28 mouse cellular contexts compared by ENCODE assay signal in the genomic region with DNA sequence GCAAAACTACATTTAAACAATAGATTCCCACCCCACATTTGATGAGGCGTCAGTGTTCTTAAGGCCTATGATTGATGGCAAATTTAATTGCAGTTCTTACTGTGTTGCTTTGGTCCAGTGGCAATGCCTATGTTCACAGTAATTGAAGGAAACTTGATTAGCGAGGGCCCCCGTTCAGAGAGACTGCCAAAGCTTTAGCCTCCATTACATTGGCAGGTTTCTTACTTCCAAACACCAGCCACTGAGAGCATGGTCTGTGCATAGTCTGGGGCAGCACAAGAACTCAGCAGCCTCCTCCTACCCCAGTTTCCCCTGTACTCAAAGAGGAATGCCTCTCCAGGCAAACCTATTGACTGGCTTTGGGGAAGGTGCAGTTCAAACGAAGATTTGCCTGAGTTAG. TPM values are rescaled to one million over a fixed set of nuclear protein-coding genes. Genes with fewer than 3 reads are reported as not detected.
DNase-seq lines count a peak whose midpoint lies in the region; ATAC-seq and TF ChIP-seq lines count a peak whose summit lies in the region.
"Had no signal": no experiment of that assay in that cellular context is flagged by ENCODE, and none has a peak within 500 bp of the region (broad histone marks: within the 10 kb centered on the region; RNA-seq: fewer than 3 reads in every experiment).

No protein-coding gene starts in this region.

- H3K36me3 ChIP-seq in forebrain, embryonic 14.5 days (ENCODE audit: control insufficient read depth, insufficient read depth, low read length), result no peaks in the 10 kb centered on the region
- no peaks in the 10 kb centered on the region for H3K36me3 ChIP-seq in forebrain, postnatal 0 days (ENCODE audit: insufficient read depth)
- H3K36me3 ChIP-seq in hindbrain, embryonic 13.5 days, result no peaks in the 10 kb centered on the region
- H3K36me3 ChIP-seq in hindbrain, embryonic 16.5 days (ENCODE audit: control insufficient read depth, insufficient read depth, low read length), result no peaks in the 10 kb centered on the region
- H3K36me3 ChIP-seq in midbrain, postnatal 0 days (ENCODE audit: insufficient read depth, low read length), result no peaks in the 10 kb centered on the region
- H3K36me3 ChIP-seq in midbrain, embryonic 15.5 days (replicated peaks), result no peaks in the 10 kb centered on the region
- H3K36me3 ChIP-seq: embryonic facial prominence, embryonic 12.5 days; embryonic facial prominence, embryonic 15.5 days; G1E; heart, embryonic 10.5 days; heart, embryonic 13.5 days; hindbrain, embryonic 15.5 days; intestine, embryonic 15.5 days had no signal

- H3K4me2 ChIP-seq in forebrain, embryonic 14.5 days (ENCODE audit: low read length), result no peak overlapping the region
- H3K4me2 ChIP-seq in forebrain, postnatal 0 days (ENCODE audit: low read depth), result no peak overlapping the region
- no peak overlapping the region for H3K4me2 ChIP-seq in hindbrain, embryonic 13.5 days
- H3K4me2 ChIP-seq in hindbrain, embryonic 16.5 days (ENCODE audit: low read length), result no peak overlapping the region
- H3K4me2 ChIP-seq in midbrain, postnatal 0 days (ENCODE audit: low read depth, low read length, poor library complexity, severe bottlenecking), result no peak overlapping the region
- no peak overlapping the region for H3K4me2 ChIP-seq in midbrain, embryonic 15.5 days
- H3K4me2 ChIP-seq: embryonic facial prominence, embryonic 12.5 days; embryonic facial prominence, embryonic 15.5 days; heart, embryonic 13.5 days; hindbrain, embryonic 15.5 days; intestine, embryonic 15.5 days had no signal

- ATAC-seq in forebrain, embryonic 14.5 days, result peak; percentile 34
- ATAC-seq in forebrain, postnatal 0 days, result no peak
- ATAC-seq in hindbrain, embryonic 13.5 days (ENCODE audit: low FRiP score), result 0 out of 2 replicates have a peak, but pooled peaks have one; percentile 14
- no peak for ATAC-seq in hindbrain, embryonic 16.5 days
- ATAC-seq in midbrain, postnatal 0 days (ENCODE audit: low FRiP score), result no peak
- ATAC-seq in midbrain, embryonic 15.5 days (replicated peaks), result no peak
- ATAC-seq: intestine, embryonic 15.5 days; Patski had no signal

- intact Hi-C loops in left cerebral cortex, postnatal 25 days (cut with DNase I), result no loop called here

- peak; percentile 48 for DNase-seq in forebrain, embryonic 14.5 days (ENCODE audit: low spot score)
- DNase-seq in forebrain, postnatal 0 days, result no peak
- peak; percentile 19 for DNase-seq in midbrain, postnatal 0 days (ENCODE audit: low spot score)
- no peak for DNase-seq in left cerebral cortex, postnatal 25 days (ENCODE audit: low spot score in 2 of 2)
- DNase-seq: adrenal gland, postnatal 36 days; B cell, adult 2 months; cerebellum, adult 11 months; cerebellum, adult 2 months; cerebellum, adult 9-11 months; cerebellum, postnatal 25 days; gastrocnemius, postnatal 10 days; gastrocnemius, postnatal 36 days; heart, adult 2 months; heart, postnatal 14 days; heart, postnatal 4 days had no signal

- no peak overlapping the region for H3K4me3 ChIP-seq in forebrain, embryonic 14.5 days (ENCODE audit: low read depth, low read length)
- no peak overlapping the region for H3K4me3 ChIP-seq in forebrain, postnatal 0 days (ENCODE audit: low read depth, low read length)
- no peak overlapping the region for H3K4me3 ChIP-seq in hindbrain, embryonic 13.5 days
- H3K4me3 ChIP-seq in hindbrain, embryonic 16.5 days (ENCODE audit: low read length), result no peak overlapping the region
- H3K4me3 ChIP-seq in midbrain, postnatal 0 days (ENCODE audit: low read depth, low read length), result no peak overlapping the region
- no peak overlapping the region for H3K4me3 ChIP-seq in midbrain, embryonic 15.5 days
- H3K4me3 ChIP-seq: embryonic facial prominence, embryonic 12.5 days; embryonic facial prominence, embryonic 15.5 days; heart, adult 2 months; heart, embryonic 10.5 days; heart, embryonic 13.5 days; hindbrain, embryonic 15.5 days; intestine, embryonic 15.5 days had no signal

- no peak for TF ChIP-seq CTCF in forebrain, postnatal 0 days (IDR thresholded peaks at IDR 0.05; ENCODE audit: low read depth)
- TF ChIP-seq CTCF in midbrain, postnatal 0 days (IDR thresholded peaks at IDR 0.05), result no peak

- H3K9me3 ChIP-seq in forebrain, embryonic 14.5 days (replicated peaks; ENCODE audit: control insufficient read depth, low read length), result no peaks in the 10 kb centered on the region
- H3K9me3 ChIP-seq in forebrain, postnatal 0 days (ENCODE audit: low read length), result no peaks in the 10 kb centered on the region
- no peaks in the 10 kb centered on the region for H3K9me3 ChIP-seq in hindbrain, embryonic 13.5 days
- no peaks in the 10 kb centered on the region for H3K9me3 ChIP-seq in hindbrain, embryonic 16.5 days (ENCODE audit: control insufficient read depth, low read length)
- H3K9me3 ChIP-seq in midbrain, postnatal 0 days (ENCODE audit: low read length), result no peaks in the 10 kb centered on the region
- H3K9me3 ChIP-seq in midbrain, embryonic 15.5 days, result no peaks in the 10 kb centered on the region
- H3K9me3 ChIP-seq: embryonic facial prominence, embryonic 12.5 days; embryonic facial prominence, embryonic 15.5 days; heart, embryonic 10.5 days; heart, embryonic 13.5 days; hindbrain, embryonic 15.5 days; intestine, embryonic 15.5 days had no signal

- H3K9ac ChIP-seq in forebrain, embryonic 14.5 days (ENCODE audit: low read length), result no peak overlapping the region
- H3K9ac ChIP-seq in forebrain, postnatal 0 days, result no peak overlapping the region
- H3K9ac ChIP-seq in hindbrain, embryonic 13.5 days, result no peak overlapping the region
- H3K9ac ChIP-seq in hindbrain, embryonic 16.5 days (ENCODE audit: low read depth, low read length), result no peak overlapping the region
- H3K9ac ChIP-seq in midbrain, postnatal 0 days (replicated peaks; ENCODE audit: low read length, poor library complexity, severe bottlenecking), result no peak overlapping the region
- H3K9ac ChIP-seq in midbrain, embryonic 15.5 days, result no peak overlapping the region
- H3K9ac ChIP-seq: embryonic facial prominence, embryonic 12.5 days; embryonic facial prominence, embryonic 15.5 days; heart, embryonic 13.5 days; hindbrain, embryonic 15.5 days; intestine, embryonic 15.5 days had no signal

- H3K4me1 ChIP-seq in forebrain, embryonic 14.5 days (ENCODE audit: control insufficient read depth, insufficient read depth, low read length), result 0 out of 2 replicates have a peak, but pooled peaks cover 2% of the 10 kb centered on the region
- H3K4me1 ChIP-seq in forebrain, postnatal 0 days (ENCODE audit: insufficient read depth), result no peaks in the 10 kb centered on the region
- peaks cover 22% of the 10 kb centered on the region; the same call in 1 of the 2 replicates for H3K4me1 ChIP-seq in hindbrain, embryonic 13.5 days (replicated peaks)
- H3K4me1 ChIP-seq in hindbrain, embryonic 16.5 days (ENCODE audit: control insufficient read depth, insufficient read depth, low read depth, low read length), result no peaks in the 10 kb centered on the region; the same call in 1 of the 2 replicates
- no peaks in the 10 kb centered on the region for H3K4me1 ChIP-seq in midbrain, postnatal 0 days (ENCODE audit: insufficient read depth, low read length)
- peaks cover 16% of the 10 kb centered on the region for H3K4me1 ChIP-seq in midbrain, embryonic 15.5 days
- H3K4me1 ChIP-seq: embryonic facial prominence, embryonic 12.5 days; embryonic facial prominence, embryonic 15.5 days; heart, embryonic 10.5 days; heart, embryonic 13.5 days; intestine, embryonic 15.5 days had no signal

- no peak overlapping the region for H3K27ac ChIP-seq in forebrain, embryonic 14.5 days (ENCODE audit: low read depth, low read length)
- H3K27ac ChIP-seq in forebrain, postnatal 0 days (ENCODE audit: low read depth, low read length), result no peak overlapping the region
- no peak overlapping the region for H3K27ac ChIP-seq in hindbrain, embryonic 13.5 days
- no peak overlapping the region for H3K27ac ChIP-seq in hindbrain, embryonic 16.5 days (ENCODE audit: low read depth, low read length)
- H3K27ac ChIP-seq in midbrain, postnatal 0 days (ENCODE audit: low read depth, low read length), result no peak overlapping the region
- H3K27ac ChIP-seq in midbrain, embryonic 15.5 days, result no peak overlapping the region
- H3K27ac ChIP-seq: embryonic facial prominence, embryonic 12.5 days; embryonic facial prominence, embryonic 15.5 days; heart, adult 2 months; heart, embryonic 10.5 days; heart, embryonic 13.5 days; hindbrain, embryonic 15.5 days; intestine, embryonic 15.5 days had no signal

- WGBS in forebrain, embryonic 14.5 days, result 17% methylated on average over 4 of the region's 4 CpGs
- 30% methylated on average over 4 of the region's 4 CpGs for WGBS in forebrain, postnatal 0 days
- 49% methylated on average over 4 of the region's 4 CpGs for WGBS in hindbrain, embryonic 13.5 days
- WGBS in hindbrain, embryonic 16.5 days, result 37% methylated on average over 4 of the region's 4 CpGs
- WGBS in midbrain, postnatal 0 days, result 54% methylated on average over 4 of the region's 4 CpGs
- WGBS in midbrain, embryonic 15.5 days, result 51% methylated on average over 4 of the region's 4 CpGs

- H3K27me3 ChIP-seq in forebrain, embryonic 14.5 days (replicated peaks; ENCODE audit: control insufficient read depth, insufficient read depth, low read length), result no peaks in the 10 kb centered on the region
- H3K27me3 ChIP-seq in forebrain, postnatal 0 days (ENCODE audit: insufficient read depth, low read length), result no peaks in the 10 kb centered on the region
- no peaks in the 10 kb centered on the region for H3K27me3 ChIP-seq in hindbrain, embryonic 13.5 days
- no peaks in the 10 kb centered on the region for H3K27me3 ChIP-seq in hindbrain, embryonic 16.5 days (replicated peaks; ENCODE audit: control insufficient read depth, insufficient read depth, low read length)
- no peaks in the 10 kb centered on the region for H3K27me3 ChIP-seq in midbrain, postnatal 0 days (ENCODE audit: insufficient read depth, low read length)
- no peaks in the 10 kb centered on the region for H3K27me3 ChIP-seq in midbrain, embryonic 15.5 days (replicated peaks)
- H3K27me3 ChIP-seq: CH12.LX; embryonic facial prominence, embryonic 12.5 days; embryonic facial prominence, embryonic 15.5 days; heart, embryonic 13.5 days; hindbrain, embryonic 15.5 days; intestine, embryonic 15.5 days; Patski had no signal

RNA-seq across cellular contexts. Expression of a gene that starts 42.7 kb away (rescaled TPM):
- polyA plus RNA-seq in forebrain, embryonic 14.5 days (2014; fragmentation: Nextera tagmentation; extraction: Ambion mirVana), result 8.5 and 9.6 TPM in 2 replicates
- total RNA-seq in forebrain, postnatal 0 days (2014; rRNA removed), result 16.1 and 21.4 TPM in 2 replicates
- polyA plus RNA-seq in forebrain, postnatal 0 days (2015; fragmentation: Nextera tagmentation; extraction: Ambion mirVana), result 13.4 and 16.0 TPM in 2 replicates
- polyA plus RNA-seq in hindbrain, embryonic 13.5 days (2015; fragmentation: Nextera tagmentation; extraction: Ambion mirVana), result 9.1 and 10.2 TPM in 2 replicates
- 15.0 and 15.4 TPM in 2 replicates for polyA plus RNA-seq in hindbrain, embryonic 16.5 days (2015; fragmentation: Nextera tagmentation; extraction: Ambion mirVana)
- total RNA-seq in midbrain, postnatal 0 days (2014; rRNA removed), result 19.9 and 21.2 TPM in 2 replicates
- polyA plus RNA-seq in midbrain, postnatal 0 days (2015; fragmentation: Nextera tagmentation; extraction: Ambion mirVana), result 13.8 and 14.1 TPM in 2 replicates
- 14.0 and 14.9 TPM in 2 replicates for polyA plus RNA-seq in midbrain, embryonic 15.5 days (2015; fragmentation: Nextera tagmentation; extraction: Ambion mirVana)
- total RNA-seq in left cerebral cortex, postnatal 25 days (2021), result 10 to 100 TPM; 51.4 to 58.7 TPM
- total RNA-seq: CH12.LX; common myeloid progenitor, adult 5-6 weeks; G1E had no signal
- polyA plus RNA-seq: G1E had no signal

Comparison
In these comparisons a context has a peak if more than half of its experiments do, and no peak if none do; other contexts are left out.
1. ATAC-seq: peak in forebrain, embryonic 14.5 days (single experiment) and hindbrain, embryonic 13.5 days (single experiment); none in forebrain, postnatal 0 days (single experiment), hindbrain, embryonic 16.5 days (single experiment), midbrain, postnatal 0 days (single experiment) and midbrain, embryonic 15.5 days (single experiment).
2. DNase-seq: peak in forebrain, embryonic 14.5 days (single experiment) and midbrain, postnatal 0 days (single experiment); none in forebrain, postnatal 0 days (single experiment) and left cerebral cortex, postnatal 25 days (0 of 2).